Mouse (Mus musculus): ENCODE results near the gene Fpgt.

Gene Fpgt

DNA sequence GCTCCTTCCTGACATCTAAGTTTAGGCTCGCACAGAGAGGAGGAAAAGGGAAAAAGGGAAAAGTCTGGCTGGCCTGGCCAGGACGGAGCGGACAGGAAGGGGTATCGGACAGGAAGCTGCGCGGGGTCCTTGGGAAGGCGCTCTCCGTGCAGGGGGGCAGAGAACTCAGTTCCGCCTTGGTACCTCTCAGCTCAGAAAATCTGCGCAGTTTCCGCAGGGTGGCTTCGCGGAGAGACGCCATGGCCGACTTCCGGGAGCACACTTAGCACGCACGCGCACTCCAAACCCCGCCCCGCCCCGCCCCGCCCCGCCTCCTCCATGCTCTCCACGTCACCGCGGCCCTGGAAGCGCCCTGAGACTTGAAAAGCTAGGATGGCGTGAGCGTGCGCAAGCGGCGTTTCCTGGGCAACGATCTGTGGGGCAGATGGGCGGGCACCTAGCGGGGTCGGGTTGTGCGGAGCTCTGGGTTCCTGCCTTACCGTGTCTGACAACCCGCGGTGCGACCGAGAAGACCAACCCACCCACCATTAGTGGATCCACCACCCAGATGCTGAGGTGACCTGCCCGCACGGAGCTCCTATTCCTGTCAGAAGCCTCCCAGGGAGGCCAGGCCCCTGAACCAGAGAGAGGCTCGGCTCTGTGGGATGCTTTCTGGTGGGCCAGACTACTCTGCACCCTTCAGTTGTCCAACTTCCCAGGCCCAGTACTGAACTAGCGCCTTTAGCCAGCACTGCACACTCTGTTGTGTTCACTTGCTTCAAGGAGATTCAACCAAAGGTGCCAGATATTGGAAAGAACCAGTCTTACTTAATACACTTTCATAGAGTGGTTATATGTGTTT, at the start of gene Fpgt, which contains the start of gene Lrriq3:
Gene Fpgt, minus strand, starts transcription at position 288 of the 841 bp plus-strand sequence.
Gene Lrriq3, plus strand, starts transcription at position 319 of the 841 bp plus-strand sequence.
- DNase-seq (ENCODE audit: low read depth in 2 of 2, low spot score in 2 of 2), result peak; percentile 80 to 81

DNA sequence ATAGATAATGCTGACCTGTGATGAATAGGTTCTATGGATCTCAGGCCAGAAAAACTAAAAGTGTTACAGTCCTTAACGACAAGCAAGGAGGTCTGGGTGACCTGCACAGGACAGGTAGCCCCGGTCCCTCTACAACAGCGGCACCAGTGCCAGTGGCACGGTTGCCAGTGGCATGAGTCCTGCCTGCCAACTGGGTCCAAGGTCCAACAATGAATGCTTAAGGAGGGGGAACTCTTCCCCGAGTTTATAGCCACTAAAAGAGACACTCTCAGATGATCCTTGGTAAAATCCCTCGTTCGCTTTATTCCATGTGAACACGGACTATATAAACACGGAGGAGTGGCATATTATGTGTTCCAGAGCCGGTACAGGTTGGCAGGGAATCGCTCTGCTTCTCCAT, 47.8 kb upstream of the Fpgt start:
- DNase-seq (ENCODE audit: low read depth in 2 of 2, low spot score in 2 of 2), result no peak

GRCm38 (mm10) chr3:155137737-155138136, 44.5 kb upstream of the Fpgt start:
- no peak for DNase-seq (ENCODE audit: low read depth in 2 of 2, low spot score in 2 of 2)

DNA sequence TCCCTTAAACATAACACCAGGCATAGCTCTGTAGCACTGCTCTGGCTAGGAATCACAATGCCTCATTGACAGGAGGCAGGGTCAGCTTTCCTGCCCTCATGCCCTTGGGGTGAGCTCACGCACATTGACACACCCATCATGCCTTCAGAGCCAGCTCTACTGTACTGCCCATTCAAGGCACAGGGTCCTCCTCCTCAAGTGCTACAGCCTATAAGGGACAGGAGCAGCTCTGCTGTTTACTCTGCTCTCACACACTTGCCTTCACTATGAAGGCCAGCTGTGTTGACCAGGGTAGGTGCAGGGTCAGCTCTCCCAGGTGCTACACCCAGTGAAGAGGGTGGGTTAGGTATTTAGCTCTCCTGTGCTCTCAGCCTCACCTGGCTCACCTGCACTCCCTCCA, 12.8 kb upstream of the Fpgt start:
- DNase-seq (ENCODE audit: low read depth in 2 of 2, low spot score in 2 of 2), result no peak

DNA sequence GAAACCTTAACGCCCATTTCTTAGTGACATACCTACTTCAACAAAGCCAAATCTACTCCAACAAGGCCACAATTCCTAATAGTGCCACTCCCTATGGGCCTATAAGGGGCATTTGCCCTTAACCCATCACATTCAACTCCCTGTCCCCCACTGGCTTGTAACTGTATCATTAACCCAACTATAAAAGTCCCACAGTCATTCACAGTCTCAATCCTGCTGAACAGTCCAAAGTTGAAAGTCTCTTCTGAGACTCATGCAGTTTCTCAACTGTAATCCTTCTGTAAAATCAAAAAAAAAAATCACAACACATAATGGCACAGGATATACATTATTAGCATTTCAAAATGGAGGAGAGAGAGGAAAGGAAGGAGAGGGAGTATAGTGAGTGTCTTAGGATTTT, 6.1 kb upstream of the Fpgt start:
- DNase-seq (ENCODE audit: low read depth in 2 of 2, low spot score in 2 of 2), result no peak

DNA sequence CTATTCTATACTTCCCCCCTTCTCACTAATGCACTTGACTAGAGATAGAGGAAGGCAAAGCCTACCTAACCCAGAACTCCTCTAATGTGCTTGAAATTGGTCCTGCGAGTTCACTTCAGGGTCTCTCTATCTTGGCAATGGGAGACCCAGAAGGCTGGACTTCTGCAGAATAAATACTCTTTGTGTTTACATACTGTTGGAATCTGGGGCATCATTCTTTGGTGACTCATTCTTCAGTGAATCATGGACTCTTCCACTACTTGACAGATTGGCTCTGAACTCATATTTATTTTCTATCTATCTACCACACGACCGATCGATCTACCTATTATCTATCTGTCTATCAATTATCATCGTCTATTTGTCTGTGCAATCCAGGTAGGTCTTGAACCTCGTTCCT, 1.1 kb downstream of the Fpgt start:
- no peak for DNase-seq (ENCODE audit: low read depth in 2 of 2, low spot score in 2 of 2)

GRCm38 (mm10) chr3:155077908-155078307, 15.3 kb downstream of the Fpgt start:
- DNase-seq (ENCODE audit: low read depth in 2 of 2, low spot score in 2 of 2), result no peak

DNA sequence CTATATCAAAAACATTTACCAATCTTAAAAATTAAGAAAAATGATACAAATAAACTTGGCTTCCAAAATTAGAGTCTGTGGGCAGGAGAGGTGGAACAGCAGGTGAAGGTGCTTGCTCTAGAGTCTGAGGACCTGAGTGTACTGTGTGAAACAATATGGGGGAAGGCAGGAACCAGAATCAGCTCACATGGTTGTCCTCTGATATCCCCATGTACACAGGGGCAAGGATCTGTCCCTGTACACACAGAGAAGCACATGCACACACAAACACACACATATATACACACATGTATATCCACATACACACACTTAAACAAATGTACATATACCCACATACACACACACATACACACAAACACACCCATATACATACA, 33.8 kb downstream of the Fpgt start:
- DNase-seq (ENCODE audit: low read depth in 2 of 2, low spot score in 2 of 2), result no peak

DNA sequence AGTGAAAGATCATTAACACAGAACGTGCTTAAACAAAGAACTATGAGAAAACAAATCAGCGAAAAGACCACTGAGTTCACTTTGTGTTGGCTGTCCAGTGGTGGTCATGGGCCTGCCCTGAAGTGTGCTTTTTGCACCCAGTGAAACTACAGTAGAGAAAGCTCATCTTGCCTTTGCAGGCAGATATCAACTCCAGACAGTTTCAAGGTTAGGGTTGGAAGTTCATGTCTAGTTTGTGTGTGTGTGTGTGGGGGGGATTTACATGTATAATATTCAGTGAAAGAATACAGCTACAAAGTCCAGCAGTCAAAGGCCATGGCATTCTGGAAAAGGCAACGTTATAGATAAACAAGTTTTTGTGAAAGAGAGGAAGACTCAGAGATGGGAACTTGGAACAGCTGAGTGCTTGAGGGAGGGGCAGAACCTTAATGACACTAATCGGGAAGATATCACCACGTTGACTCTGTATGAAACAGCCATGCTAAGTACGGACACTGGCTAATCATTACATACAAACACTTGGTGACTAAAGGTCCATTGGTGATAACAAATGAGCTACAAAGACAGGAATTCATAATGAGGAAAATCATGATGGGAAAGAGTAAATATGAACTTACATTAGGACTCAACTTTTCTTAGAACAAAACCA, 34.3 kb downstream of the Fpgt start:
- DNase-seq (ENCODE audit: low read depth in 2 of 2, low spot score in 2 of 2), result no peak

GRCm38 (mm10) chr3:155057566-155057965, 35.6 kb downstream of the Fpgt start:
- no peak for DNase-seq (ENCODE audit: low read depth in 2 of 2, low spot score in 2 of 2)

- no peak for DNase-seq (ENCODE audit: low read depth in 2 of 2, low spot score in 2 of 2)
Observed at GRCm38 (mm10) chr3:155056606-155057005, 36.6 kb downstream of the Fpgt start.

DNA sequence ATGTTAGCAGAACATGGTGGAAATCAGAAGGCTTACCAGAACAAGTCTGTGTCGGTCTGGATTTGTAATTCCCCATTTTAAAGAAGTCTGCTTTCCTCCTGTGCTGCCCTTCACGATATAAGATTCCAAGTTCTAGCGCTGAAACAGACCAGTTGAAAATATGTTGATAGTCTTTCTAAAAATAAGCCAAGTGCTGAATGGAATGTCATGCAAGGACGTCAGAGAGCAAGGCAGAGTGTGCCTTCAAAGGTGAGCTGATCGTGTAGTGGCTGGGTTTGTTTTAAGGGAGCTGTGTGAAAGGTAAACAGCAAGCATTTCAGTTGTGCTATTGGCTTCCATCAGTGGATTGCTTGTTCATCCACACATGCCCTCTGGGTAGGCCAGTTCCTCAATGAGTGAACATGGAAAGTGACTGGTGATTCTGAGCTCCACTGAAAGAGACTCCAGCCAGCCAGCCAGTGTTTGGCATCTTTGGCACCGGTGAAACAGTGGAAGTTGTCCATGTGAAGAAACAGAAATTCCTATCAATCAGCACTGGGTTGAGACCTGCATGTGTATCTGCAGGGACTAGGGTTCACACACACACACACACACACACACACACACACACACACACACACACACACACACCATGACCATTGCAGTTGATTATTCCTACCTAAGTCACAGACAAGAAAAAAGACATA, 37.8 kb downstream of the Fpgt start, which contains the start of gene Tnni3k:
Gene Tnni3k, minus strand, starts transcription at position 177 of the 686 bp plus-strand sequence.
- DNase-seq (ENCODE audit: low read depth in 2 of 2, low spot score in 2 of 2), result no peak

DNA sequence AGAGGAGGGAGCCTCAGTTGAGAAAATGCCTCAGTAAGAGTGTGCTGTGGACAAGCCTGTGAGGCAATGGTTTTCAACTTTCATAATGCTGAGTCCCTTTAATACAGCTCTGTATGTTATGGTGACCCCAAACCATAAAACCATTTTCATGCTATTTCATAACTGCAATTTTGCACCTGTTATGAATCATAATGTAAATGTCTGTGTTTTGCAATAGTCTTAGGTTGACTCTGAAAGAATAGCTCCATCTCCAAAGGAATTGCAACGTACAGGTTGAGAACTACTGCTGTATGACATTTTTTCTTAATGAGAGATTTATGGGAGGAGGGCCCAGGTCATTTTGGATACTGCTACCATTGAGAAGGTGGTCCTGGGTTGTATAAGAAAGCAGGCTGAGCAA, 40.0 kb downstream of the Fpgt start:
- no peak for DNase-seq (ENCODE audit: low read depth in 2 of 2, low spot score in 2 of 2)

- no peak for DNase-seq (ENCODE audit: low read depth in 2 of 2, low spot score in 2 of 2)
Observed at GRCm38 (mm10) chr3:155052021-155052420, 41.2 kb downstream of the Fpgt start.

- no peak for DNase-seq (ENCODE audit: low read depth in 2 of 2, low spot score in 2 of 2)
Observed at GRCm38 (mm10) chr3:155039012-155039836, 54.0 kb downstream of the Fpgt start.

Data from CD8-positive naive resting alpha-beta T cell, adult 2 months (primary cell).